Mouse (Mus musculus): ENCODE results near the gene Wdr45.

Gene Wdr45

GRCm38 (mm10) chrX:7764657-7765280 is 50.6 kb downstream of the Wdr45 start:
- DNase-seq (ENCODE audit: low read depth): no peak

GRCm38 (mm10) chrX:7765281-7765670 is 51.1 kb downstream of the Wdr45 start:
- DNase-seq (ENCODE audit: low read depth): no peak

- DNase-seq (ENCODE audit: low read depth): peak; percentile 42
Measured at GRCm38 (mm10) chrX:7765764-7766163, 51.6 kb downstream of the Wdr45 start.

GRCm38 (mm10) chrX:7769302-7770017 is 55.3 kb downstream of the Wdr45 start:
- DNase-seq (ENCODE audit: low read depth): no peak

GRCm38 (mm10) chrX:7772766-7773165 is 58.6 kb downstream of the Wdr45 start:
- DNase-seq (ENCODE audit: low read depth): no peak

- DNase-seq (ENCODE audit: low read depth): no peak
Measured at GRCm38 (mm10) chrX:7775501-7776205, 61.5 kb downstream of the Wdr45 start.

GRCm38 (mm10) chrX:7776329-7777082 is 62.4 kb downstream of the Wdr45 start:
- no peak for DNase-seq (ENCODE audit: low read depth)
